Mouse (Mus musculus) liver, embryonic 14.5 days (tissue): ENCODE data around the gene Myoz1. TPM values are rescaled to one million over a fixed set of nuclear protein-coding genes. Genes with fewer than 3 reads are reported as not detected.

ENCODE experiments used
- ATAC-seq: fragments of 200-750 bp; cut with Nextera tagmentation; 2 replicates; pipeline ENCODE4 v1.8.0; 2017; ENCODE audit warnings: moderate number of reproducible peaks, mild to moderate bottlenecking, moderate library complexity; ENCODE audit not compliant: insufficient read depth
- DNase-seq, 3 experiments: peaks; one replicate each; pipeline ENCODE4 v3.0.0-alpha.2; 2012 to 2013; ENCODE audit warnings: low read depth in 3 of 3, low spot score in 3 of 3
- H3K27ac ChIP-seq: fragments of 300-500 bp; sonication (generic); 2 replicates; pipeline ENCODE4 v1.5.1; 2014; ENCODE audit warnings: moderate library complexity, mild to moderate bottlenecking, control low read depth, inconsistent platforms
- H3K27me3 ChIP-seq: fragments of 300-500 bp; sonication (generic); 2 replicates; pipeline ENCODE4 v1.6.1; 2014; ENCODE audit warnings: mild to moderate bottlenecking, low read length, moderate library complexity; ENCODE audit not compliant: control insufficient read depth, insufficient read depth
- H3K36me3 ChIP-seq: fragments of 300-500 bp; sonication (generic); replicated peaks from 2 replicates; pipeline ENCODE4 v1.6.1; 2014; ENCODE audit warnings: low read depth; ENCODE audit not compliant: control insufficient read depth, insufficient read depth
- H3K4me1 ChIP-seq, 2 experiments: fragments of 200-500 bp in 1 of 2; fragments of 300-500 bp in 1 of 2; sonication (generic) in 1 of 2; replicated peaks; 2 replicates each; pipeline ENCODE4 v1.6.1; 2012 to 2014; ENCODE audit warnings: antibody characterized with exemption in 1 of 2, inconsistent platforms in 1 of 2, low read length in 1 of 2; ENCODE audit not compliant: control insufficient read depth in 2 of 2, insufficient read depth in 2 of 2
- H3K4me2 ChIP-seq: fragments of 300-500 bp; sonication (generic); 2 replicates; pipeline ENCODE4 v1.6.1; 2014; ENCODE audit warnings: low read depth, mild to moderate bottlenecking, control low read depth, moderate library complexity
- H3K4me3 ChIP-seq, 2 experiments: fragments of 200-500 bp in 1 of 2; fragments of 300-500 bp in 1 of 2; sonication (generic) in 1 of 2; 2 replicates each; pipeline ENCODE4 v1.5.1; 2012 to 2014; ENCODE audit warnings: low read depth in 2 of 2, low read length in 2 of 2, mild to moderate bottlenecking in 2 of 2, control low read depth in 1 of 2, inconsistent platforms in 1 of 2, moderate library complexity in 1 of 2; ENCODE audit not compliant: insufficient read depth in 1 of 2
- H3K9ac ChIP-seq: fragments of 300-500 bp; sonication (generic); replicated peaks from 2 replicates; pipeline ENCODE4 v1.6.1; 2014; ENCODE audit warnings: mild to moderate bottlenecking, control low read depth, moderate library complexity
- H3K9me3 ChIP-seq: fragments of 300-500 bp; sonication (generic); 2 replicates; pipeline ENCODE4 v1.6.1; 2016; ENCODE audit warnings: low read length, mixed read lengths; ENCODE audit not compliant: control insufficient read depth
- CTCF ChIP-seq: IDR thresholded peaks from 2 replicates; pipeline ENCODE4 v1.5.1; 2016; ENCODE audit warnings: antibody characterized with exemption, low read depth, control low read depth
- EP300 ChIP-seq: IDR thresholded peaks from 2 replicates; pipeline ENCODE4 v1.6.1; 2016; ENCODE audit warnings: antibody characterized with exemption, low read depth
- WGBS: fragments of 180-500 bp; shearing (Covaris S2); extraction: QIAGEN DNeasy Blood & Tissue Kit; methylation state at CpG from one replicate; pipeline ENCODE4 v1.1.7; 2014; ENCODE audit not compliant: insufficient replicate concordance; 5-methylcytosine and 5-hydroxymethylcytosine counted together
- polyA plus RNA-seq, 2 experiments: library from polyadenylated mRNA; depleted of rRNA in 1 of 2; stranded (reverse) in 1 of 2; unstranded in 1 of 2; fragments of >200 nt; fragmentation: Nextera tagmentation in 1 of 2; extraction: Ambion mirVana in 1 of 2; gene quantifications; 2 replicates each; pipeline versions ENCODE4 v1.2.1 to v1.2.3; 2012 to 2014

Myoz1 gene
- polyA plus RNA-seq, 2 experiments = 0.10 TPM; not detected in 1

DNA sequence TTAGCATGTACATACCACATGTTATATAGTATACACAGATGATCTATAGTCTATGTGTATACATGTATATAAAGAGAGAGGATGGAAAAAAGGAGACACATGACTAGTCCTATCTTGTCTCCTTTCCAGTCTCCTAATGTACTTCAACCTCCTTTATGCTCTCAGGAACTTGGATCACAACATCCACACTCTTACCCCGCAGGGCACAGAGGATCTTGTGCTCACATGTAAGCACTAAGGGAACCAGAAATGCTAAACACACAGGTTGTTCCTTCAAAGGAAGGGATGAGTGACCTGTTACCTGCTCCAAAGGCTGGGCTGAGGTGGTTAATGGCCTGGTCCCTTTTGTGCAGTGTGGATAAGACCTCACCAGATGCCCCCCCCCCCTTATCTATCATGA lies 43.5 kb downstream of the Myoz1 start:
- H3K9me3 ChIP-seq = no peaks in the 10 kb centered on the region
- no peak overlapping the region for H3K4me2 ChIP-seq
- no peak overlapping the region for H3K27ac ChIP-seq
- TF ChIP-seq CTCF (no peak), EP300 (no peak)
- H3K9ac ChIP-seq = no peak overlapping the region
- no peak overlapping the region for H3K4me3 ChIP-seq
- no peaks in the 10 kb centered on the region for H3K27me3 ChIP-seq
- peaks cover 8 to 23% of the 10 kb centered on the region in 2 experiments for H3K4me1 ChIP-seq
- WGBS = 85% methylated on average over 1 of the region's 1 CpGs
- DNase-seq = no peak
- ATAC-seq = no peak
- no peaks in the 10 kb centered on the region for H3K36me3 ChIP-seq

DNA sequence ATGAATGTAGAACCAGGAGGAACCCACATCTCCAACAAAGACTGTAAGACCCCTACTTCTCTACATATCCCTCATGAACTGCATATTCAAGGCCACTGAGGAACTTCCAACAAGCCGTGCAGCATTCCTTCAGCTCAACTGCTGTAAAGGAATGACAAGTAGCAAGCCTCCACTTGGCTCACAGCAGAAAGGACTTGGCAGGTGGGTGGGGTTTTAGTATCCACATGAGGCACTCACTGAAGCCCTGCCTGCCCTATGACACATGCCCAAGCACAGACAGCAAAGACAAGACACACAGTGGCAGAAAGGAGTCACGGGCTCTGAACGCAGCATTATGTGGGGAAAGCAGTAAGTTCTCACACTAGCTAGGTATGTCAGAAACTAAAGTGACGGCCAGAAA lies 46.2 kb downstream of the Myoz1 start:
- no peaks in the 10 kb centered on the region for H3K36me3 ChIP-seq
- DNase-seq = no peak
- 71% methylated on average over 4 of the region's 4 CpGs for WGBS
- H3K27ac ChIP-seq = no peak overlapping the region
- H3K4me1 ChIP-seq = peaks cover 4 to 13% of the 10 kb centered on the region in 2 experiments; a peak in 3 of 4 replicates
- no peaks in the 10 kb centered on the region for H3K27me3 ChIP-seq
- H3K4me2 ChIP-seq = no peak overlapping the region
- H3K4me3 ChIP-seq = no peak overlapping the region
- no peak overlapping the region for H3K9ac ChIP-seq
- no peaks in the 10 kb centered on the region for H3K9me3 ChIP-seq
- TF ChIP-seq CTCF = no peak
- no peak for TF ChIP-seq EP300
- no peak for ATAC-seq

DNA sequence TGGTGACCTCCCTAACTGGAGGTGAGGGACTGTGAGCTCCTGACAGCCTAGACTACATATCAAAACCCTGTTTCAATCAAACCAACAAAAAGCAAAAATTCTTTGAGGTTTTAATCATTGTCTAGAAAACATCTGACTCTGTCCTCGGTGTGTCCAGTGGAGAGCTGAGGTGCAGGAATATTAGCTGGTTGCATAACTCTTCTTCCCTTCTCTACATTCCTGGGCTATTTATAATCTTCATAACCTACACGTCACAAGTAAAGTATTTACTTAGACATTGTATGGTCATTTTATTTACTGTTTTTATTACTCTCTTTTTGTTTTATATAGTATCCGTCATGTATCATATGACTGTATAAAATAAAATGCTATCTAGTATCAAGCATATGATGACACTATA lies 46.8 kb downstream of the Myoz1 start:
- TF ChIP-seq CTCF = no peak
- TF ChIP-seq EP300 = no peak
- Histone ChIP-seq H3K27ac (no peak overlapping the region), H3K4me3 (no peak overlapping the region), H3K4me2 (no peak overlapping the region), H3K36me3 (no peaks in the 10 kb centered on the region), H3K4me1 (peaks cover 3 to 9% of the 10 kb centered on the region in 2 experiments; a peak in 3 of 4 replicates), H3K9ac (no peak overlapping the region), H3K27me3 (no peaks in the 10 kb centered on the region), H3K9me3 (no peaks in the 10 kb centered on the region)
- no peak for ATAC-seq
- no peak for DNase-seq
- WGBS = 65% methylated on average over 3 of the region's 3 CpGs

DNA sequence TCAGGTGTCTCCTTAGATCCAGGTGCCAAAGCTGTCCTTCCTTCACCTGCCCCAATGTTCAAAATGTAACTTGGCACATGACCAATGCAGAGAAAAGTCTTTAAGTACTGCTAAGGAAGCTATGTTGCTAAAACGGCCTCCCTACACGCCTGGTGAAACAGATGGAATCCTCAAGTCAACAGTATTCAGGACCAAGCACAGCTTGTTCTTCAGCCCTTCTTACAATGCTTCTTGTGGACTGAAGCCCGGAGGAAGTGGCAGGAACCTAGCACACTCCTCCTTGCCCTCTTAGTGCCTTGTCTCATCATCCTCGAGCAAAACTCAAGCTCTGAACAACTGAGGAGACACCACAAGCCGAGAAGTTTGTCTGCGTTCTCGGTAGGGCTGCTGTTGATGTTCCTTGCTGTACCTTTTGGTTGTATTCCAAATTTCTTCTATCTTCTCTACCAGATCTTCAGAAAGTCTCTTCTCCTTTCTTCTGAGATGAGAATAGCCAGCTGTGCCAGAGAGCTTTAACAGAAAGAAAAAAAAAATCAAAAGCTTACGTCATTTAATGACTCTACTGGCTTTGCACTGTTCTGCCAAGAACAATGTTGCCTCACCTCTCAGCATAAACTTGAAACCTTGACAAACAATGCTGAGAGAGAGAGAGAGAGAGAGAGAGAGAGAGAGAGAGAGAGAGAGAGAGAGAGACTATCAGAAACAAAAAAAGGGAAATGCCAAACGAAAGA lies 48.8 kb downstream of the Myoz1 start:
- DNase-seq = no peak
- TF ChIP-seq CTCF = no peak
- no peak for TF ChIP-seq EP300
- Histone ChIP-seq H3K36me3 (no peaks in the 10 kb centered on the region), H3K9me3 (no peaks in the 10 kb centered on the region), H3K27me3 (no peaks in the 10 kb centered on the region), H3K4me2 (no peak overlapping the region), H3K27ac (no peak overlapping the region), H3K4me3 (no peak overlapping the region), H3K9ac (no peak overlapping the region), H3K4me1 (0 out of 4 replicates have a peak, but pooled peaks cover 0 to 4% of the 10 kb centered on the region in 2 experiments)
- no peak for ATAC-seq
- 66% methylated on average over 9 of the region's 9 CpGs for WGBS

DNA sequence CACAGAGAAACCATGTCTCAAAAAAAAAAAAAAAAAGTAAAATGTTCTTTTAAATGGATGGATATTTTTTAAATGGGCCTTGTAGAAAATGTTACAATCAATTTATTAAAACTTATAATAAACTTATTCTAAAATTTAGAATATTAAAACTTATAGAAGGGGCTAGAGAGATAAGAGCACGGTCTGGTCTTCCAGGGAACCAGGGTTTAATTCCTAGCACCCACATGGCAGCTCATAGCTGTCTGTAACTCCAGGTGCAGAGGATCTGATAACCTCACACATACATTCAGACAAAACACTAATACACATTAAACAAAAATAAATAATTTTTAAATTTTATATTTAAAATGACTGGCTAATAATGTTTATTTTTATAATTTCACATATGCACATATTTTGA lies 55.1 kb downstream of the Myoz1 start:
- Histone ChIP-seq H3K9ac (no peak overlapping the region), H3K4me2 (no peak overlapping the region), H3K36me3 (no peaks in the 10 kb centered on the region), H3K27ac (no peak overlapping the region), H3K4me3 (no peak overlapping the region), H3K9me3 (no peaks in the 10 kb centered on the region), H3K27me3 (no peaks in the 10 kb centered on the region), H3K4me1 (peaks cover 16 to 25% of the 10 kb centered on the region in 2 experiments)
- WGBS = 17% methylated on average over 1 of the region's 1 CpGs
- no peak for DNase-seq
- TF ChIP-seq CTCF (no peak), EP300 (no peak)
- ATAC-seq = no peak
